Mouse (Mus musculus): ENCODE data around the gene Pan3. TPM values are rescaled to one million over a fixed set of nuclear protein-coding genes. Genes with fewer than 3 reads are reported as not detected.

Pan3 gene
- total and polyA plus RNA-seq, 2 experiments from 2014 or later = 28.0 to 63.9 TPM

GRCm38 (mm10) chr5:147432927-147433326 is 3.0 kb downstream of the Pan3 start:
- ATAC-seq (ENCODE audit: insufficient read depth, low read depth) (no peak), DNase-seq (ENCODE audit: low spot score) (no peak)
- Histone ChIP-seq H3K4me3 (ENCODE audit: low read depth, low read length) (no peak overlapping the region), H3K4me1 (ENCODE audit: control insufficient read depth, insufficient read depth) (peaks cover 43% of the 10 kb centered on the region), H3K27me3 (ENCODE audit: control insufficient read depth, insufficient read depth, low read length) (no peaks in the 10 kb centered on the region), H3K9me3 (replicated peaks; ENCODE audit: control insufficient read depth, low read length) (no peaks in the 10 kb centered on the region), H3K4me2 (ENCODE audit: low read depth, low read length) (no peak overlapping the region), H3K27ac (ENCODE audit: low read depth) (no peak overlapping the region), H3K9ac (replicated peaks; ENCODE audit: low read depth, low read length) (no peak overlapping the region), H3K36me3 (replicated peaks; ENCODE audit: control insufficient read depth, insufficient read depth, low read length) (no peaks in the 10 kb centered on the region)
- WGBS = 86% methylated on average over 8 of the region's 8 CpGs
- TF ChIP-seq EP300 (IDR thresholded peaks at IDR 0.05; ENCODE audit: low read depth) (no peak), CTCF (IDR thresholded peaks at IDR 0.05; ENCODE audit: low read depth) (no peak)

- Histone ChIP-seq H3K4me1 (ENCODE audit: control insufficient read depth, insufficient read depth) (peaks cover 46% of the 10 kb centered on the region), H3K4me3 (ENCODE audit: low read depth, low read length) (no peak overlapping the region), H3K36me3 (replicated peaks; ENCODE audit: control insufficient read depth, insufficient read depth, low read length) (no peaks in the 10 kb centered on the region), H3K9me3 (replicated peaks; ENCODE audit: control insufficient read depth, low read length) (no peaks in the 10 kb centered on the region), H3K4me2 (ENCODE audit: low read depth, low read length) (peak overlapping the region; percentile 3), H3K9ac (replicated peaks; ENCODE audit: low read depth, low read length) (no peak overlapping the region), H3K27me3 (ENCODE audit: control insufficient read depth, insufficient read depth, low read length) (no peaks in the 10 kb centered on the region), H3K27ac (ENCODE audit: low read depth) (peak overlapping the region; percentile 57)
- ATAC-seq (ENCODE audit: insufficient read depth, low read depth) = no peak
- peak; percentile 48 for DNase-seq (ENCODE audit: low spot score)
- WGBS = 30% methylated on average over 4 of the region's 4 CpGs
- TF ChIP-seq CTCF (IDR thresholded peaks at IDR 0.05; ENCODE audit: low read depth) = no peak
- TF ChIP-seq EP300 (IDR thresholded peaks at IDR 0.05; ENCODE audit: low read depth) = no peak
These were observed 5.3 kb downstream of the Pan3 start for GRCm38 (mm10) chr5:147435224-147435623.

GRCm38 (mm10) chr5:147435751-147436150 is 5.8 kb downstream of the Pan3 start:
- DNase-seq (ENCODE audit: low spot score) (no peak), ATAC-seq (ENCODE audit: insufficient read depth, low read depth) (no peak)
- Histone ChIP-seq H3K27me3 (ENCODE audit: control insufficient read depth, insufficient read depth, low read length) (no peaks in the 10 kb centered on the region), H3K4me1 (ENCODE audit: control insufficient read depth, insufficient read depth) (peaks cover 46% of the 10 kb centered on the region), H3K27ac (ENCODE audit: low read depth) (peak overlapping the region; percentile 57), H3K9ac (replicated peaks; ENCODE audit: low read depth, low read length) (no peak overlapping the region), H3K9me3 (replicated peaks; ENCODE audit: control insufficient read depth, low read length) (no peaks in the 10 kb centered on the region), H3K4me2 (ENCODE audit: low read depth, low read length) (0 out of 2 replicates have a peak overlapping the region, but pooled peaks have one; percentile 3), H3K4me3 (ENCODE audit: low read depth, low read length) (no peak overlapping the region), H3K36me3 (replicated peaks; ENCODE audit: control insufficient read depth, insufficient read depth, low read length) (no peaks in the 10 kb centered on the region)
- WGBS = 48% methylated on average over 2 of the region's 2 CpGs
- TF ChIP-seq EP300 (IDR thresholded peaks at IDR 0.05; ENCODE audit: low read depth) = no peak
- no peak for TF ChIP-seq CTCF (IDR thresholded peaks at IDR 0.05; ENCODE audit: low read depth)

GRCm38 (mm10) chr5:147436491-147436890 is 6.5 kb downstream of the Pan3 start:
- WGBS = 73% methylated on average over 5 of the region's 5 CpGs
- ATAC-seq (ENCODE audit: insufficient read depth, low read depth) (no peak), DNase-seq (ENCODE audit: low spot score) (no peak)
- H3K4me1 ChIP-seq (ENCODE audit: control insufficient read depth, insufficient read depth) = peaks cover 46% of the 10 kb centered on the region
- no peaks in the 10 kb centered on the region for H3K9me3 ChIP-seq (replicated peaks; ENCODE audit: control insufficient read depth, low read length)
- H3K27ac ChIP-seq (ENCODE audit: low read depth) = no peak overlapping the region
- no peaks in the 10 kb centered on the region for H3K36me3 ChIP-seq (replicated peaks; ENCODE audit: control insufficient read depth, insufficient read depth, low read length)
- H3K4me2 ChIP-seq (ENCODE audit: low read depth, low read length) = no peak overlapping the region
- TF ChIP-seq EP300 (IDR thresholded peaks at IDR 0.05; ENCODE audit: low read depth) (no peak), CTCF (IDR thresholded peaks at IDR 0.05; ENCODE audit: low read depth) (no peak)
- no peak overlapping the region for H3K4me3 ChIP-seq (ENCODE audit: low read depth, low read length)
- no peaks in the 10 kb centered on the region for H3K27me3 ChIP-seq (ENCODE audit: control insufficient read depth, insufficient read depth, low read length)
- H3K9ac ChIP-seq (replicated peaks; ENCODE audit: low read depth, low read length) = no peak overlapping the region

GRCm38 (mm10) chr5:147440996-147441507 is 11.1 kb downstream of the Pan3 start:
- no peak overlapping the region for H3K4me2 ChIP-seq (ENCODE audit: low read depth, low read length)
- peaks cover 26% of the 10 kb centered on the region for H3K4me1 ChIP-seq (ENCODE audit: control insufficient read depth, insufficient read depth)
- 55% methylated on average over 3 of the region's 3 CpGs for WGBS
- no peak overlapping the region for H3K27ac ChIP-seq (ENCODE audit: low read depth)
- no peaks in the 10 kb centered on the region for H3K27me3 ChIP-seq (ENCODE audit: control insufficient read depth, insufficient read depth, low read length)
- ATAC-seq (ENCODE audit: insufficient read depth, low read depth) = no peak
- TF ChIP-seq CTCF (IDR thresholded peaks at IDR 0.05; ENCODE audit: low read depth) (no peak), EP300 (IDR thresholded peaks at IDR 0.05; ENCODE audit: low read depth) (no peak)
- no peaks in the 10 kb centered on the region for H3K36me3 ChIP-seq (replicated peaks; ENCODE audit: control insufficient read depth, insufficient read depth, low read length)
- no peaks in the 10 kb centered on the region for H3K9me3 ChIP-seq (replicated peaks; ENCODE audit: control insufficient read depth, low read length)
- H3K4me3 ChIP-seq (ENCODE audit: low read depth, low read length) = no peak overlapping the region
- no peak for DNase-seq (ENCODE audit: low spot score)
- no peak overlapping the region for H3K9ac ChIP-seq (replicated peaks; ENCODE audit: low read depth, low read length)

- TF ChIP-seq EP300 (IDR thresholded peaks at IDR 0.05; ENCODE audit: low read depth) (no peak), CTCF (IDR thresholded peaks at IDR 0.05; ENCODE audit: low read depth) (no peak)
- Histone ChIP-seq H3K4me2 (ENCODE audit: low read depth, low read length) (no peak overlapping the region), H3K36me3 (replicated peaks; ENCODE audit: control insufficient read depth, insufficient read depth, low read length) (no peaks in the 10 kb centered on the region), H3K27ac (ENCODE audit: low read depth) (no peak overlapping the region), H3K27me3 (ENCODE audit: control insufficient read depth, insufficient read depth, low read length) (no peaks in the 10 kb centered on the region), H3K4me3 (ENCODE audit: low read depth, low read length) (no peak overlapping the region), H3K9ac (replicated peaks; ENCODE audit: low read depth, low read length) (no peak overlapping the region), H3K4me1 (ENCODE audit: control insufficient read depth, insufficient read depth) (peaks cover 21% of the 10 kb centered on the region), H3K9me3 (replicated peaks; ENCODE audit: control insufficient read depth, low read length) (no peaks in the 10 kb centered on the region)
- ATAC-seq (ENCODE audit: insufficient read depth, low read depth) (no peak), DNase-seq (ENCODE audit: low spot score) (no peak)
- 48% methylated on average over 1 of the region's 1 CpGs for WGBS
These were observed 12.0 kb downstream of the Pan3 start for GRCm38 (mm10) chr5:147441979-147442378.

All from heart, postnatal 0 days (tissue).